Mouse (Mus musculus) neural tube, embryonic 11.5 days (tissue): Measurements from ENCODE around the gene Zmym6. TPM values are rescaled to one million over a fixed set of nuclear protein-coding genes. Genes with fewer than 3 reads are reported as not detected.

Experiments used
- ATAC-seq: fragments of 200-750 bp; cut with Nextera tagmentation; 2 replicates; pipeline ENCODE4 v1.8.0; 2017; ENCODE audit warnings: moderate number of reproducible peaks, mild to moderate bottlenecking, moderate TSS enrichment, moderate library complexity; ENCODE audit not compliant: insufficient read depth, low FRiP score, low TSS enrichment
- DNase-seq: peaks from one replicate; pipeline ENCODE4 v3.0.0-alpha.2; 2015; ENCODE audit warnings: low spot score
- H3K27ac ChIP-seq: fragments of 300-500 bp; sonication (generic); 2 replicates; pipeline ENCODE4 v1.5.1; 2014; ENCODE audit warnings: low read depth, mild to moderate bottlenecking, low read length
- H3K27me3 ChIP-seq: fragments of 300-500 bp; sonication (generic); 2 replicates; pipeline ENCODE4 v1.6.1; 2014; ENCODE audit warnings: mild to moderate bottlenecking, low read length, mixed read lengths; ENCODE audit not compliant: control insufficient read depth, insufficient read depth
- H3K36me3 ChIP-seq: fragments of 300-500 bp; sonication (generic); 2 replicates; pipeline ENCODE4 v1.6.1; 2014; ENCODE audit warnings: mild to moderate bottlenecking, low read length, moderate library complexity, mixed read lengths; ENCODE audit not compliant: control insufficient read depth, insufficient read depth
- H3K4me1 ChIP-seq: fragments of 300-500 bp; sonication (generic); 2 replicates; pipeline ENCODE4 v1.6.1; 2014; ENCODE audit warnings: low read length, mixed read lengths; ENCODE audit not compliant: control insufficient read depth, insufficient read depth
- H3K4me2 ChIP-seq: fragments of 300-500 bp; sonication (generic); 2 replicates; pipeline ENCODE4 v1.6.1; 2014; ENCODE audit warnings: low read depth, mild to moderate bottlenecking, moderate library complexity
- H3K4me3 ChIP-seq: fragments of 300-500 bp; sonication (generic); 2 replicates; pipeline ENCODE4 v1.5.1; 2014; ENCODE audit warnings: low read depth, low read length
- H3K9ac ChIP-seq: fragments of 300-500 bp; sonication (generic); 2 replicates; pipeline ENCODE4 v1.6.1; 2014; ENCODE audit warnings: mild to moderate bottlenecking, low read length
- H3K9me3 ChIP-seq: fragments of 300-500 bp; sonication (generic); 2 replicates; pipeline ENCODE4 v1.6.1; 2016; ENCODE audit warnings: low read length; ENCODE audit not compliant: control insufficient read depth
- WGBS: fragments of 180-500 bp; shearing (Covaris S2); extraction: QIAGEN DNeasy Blood & Tissue Kit; methylation state at CpG from one replicate; pipeline ENCODE4 v1.1.7; 2014; 5-methylcytosine and 5-hydroxymethylcytosine counted together
- polyA plus RNA-seq: library from polyadenylated mRNA; unstranded; fragments of >200 nt; fragmentation: Nextera tagmentation; extraction: Ambion mirVana; gene quantifications from 2 replicates; pipeline ENCODE4 v1.2.1, GENCODE M21; 2014

Zmym6 gene
- polyA plus RNA-seq, 1 experiment from 2014 or later, result 30.0 TPM

DNA sequence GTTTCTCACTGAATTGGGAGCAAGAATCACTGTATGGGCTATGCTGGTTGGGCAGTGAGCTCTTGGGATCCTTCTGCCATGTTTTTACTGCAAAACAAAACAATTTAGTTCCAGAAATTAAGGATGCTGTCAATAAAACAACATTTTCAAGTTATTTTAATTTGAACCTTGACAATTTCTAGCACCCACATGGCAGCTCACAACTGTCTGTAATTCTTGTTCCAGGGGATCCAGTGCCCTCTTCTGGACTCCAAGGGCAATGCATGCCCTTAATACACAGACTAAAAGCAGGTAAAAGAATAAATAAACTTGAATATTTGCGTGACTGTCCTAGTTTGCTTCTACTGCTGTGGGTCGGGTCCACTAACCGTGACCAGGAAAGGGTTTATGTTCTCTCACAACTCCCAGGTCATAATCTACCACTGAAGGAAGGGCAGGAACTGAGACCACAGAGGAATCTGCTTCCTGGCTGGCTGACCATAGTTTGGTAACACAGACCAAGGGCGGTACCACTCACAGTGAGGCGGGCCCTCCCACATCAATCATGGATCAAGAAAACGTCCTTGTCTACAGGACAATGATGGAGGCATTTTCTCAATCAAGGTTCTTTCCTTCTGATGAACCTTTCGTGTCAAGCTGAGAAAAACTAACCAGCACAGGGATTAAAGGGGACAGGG lies 22.5 kb upstream of the Zmym6 start:
- Histone ChIP-seq H3K4me3 (no peak overlapping the region), H3K4me1 (no peaks in the 10 kb centered on the region), H3K9ac (no peak overlapping the region), H3K27ac (no peak overlapping the region), H3K27me3 (no peaks in the 10 kb centered on the region), H3K4me2 (no peak overlapping the region), H3K36me3 (peaks cover 5% of the 10 kb centered on the region; the same call in 1 of the 2 replicates), H3K9me3 (no peaks in the 10 kb centered on the region)
- 88% methylated on average over 7 of the region's 7 CpGs for WGBS
- DNase-seq (no peak), ATAC-seq (no peak)

DNA sequence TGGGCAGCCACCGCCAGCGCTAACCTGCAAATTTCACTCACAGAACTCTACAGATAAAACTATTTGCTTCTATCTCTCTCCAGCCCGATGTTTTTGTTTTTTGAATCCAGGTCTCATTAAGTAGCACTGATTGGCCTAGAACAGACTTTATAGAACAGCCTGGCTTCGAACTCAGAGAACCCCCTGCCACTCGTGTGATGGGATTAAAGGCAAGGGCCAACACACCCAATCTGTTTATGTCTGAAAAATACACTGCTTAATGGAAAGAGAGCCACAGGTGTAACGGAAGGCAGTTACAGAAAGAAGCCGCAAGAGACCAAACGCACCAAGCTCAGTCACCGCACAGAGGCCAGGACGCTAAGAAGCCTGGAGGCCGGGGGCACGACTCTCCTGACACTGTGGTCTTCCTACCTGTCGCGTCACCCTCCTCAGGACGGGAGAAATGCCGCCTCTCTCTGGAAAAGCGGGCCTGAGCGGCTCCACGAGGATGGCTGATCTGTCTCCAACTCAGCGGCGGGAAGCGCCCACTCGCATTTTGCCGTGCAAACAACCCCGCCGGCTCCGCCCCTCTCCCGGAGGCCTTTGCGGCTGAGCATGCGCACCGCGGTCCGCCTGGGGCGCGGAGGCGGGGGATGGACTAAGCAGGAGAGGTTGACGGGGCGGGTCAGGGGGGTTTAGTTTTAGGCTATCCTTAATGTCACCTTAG lies 16.4 kb upstream of the Zmym6 start, which contains the start of gene Zmym1:
Gene Zmym1, minus strand, starts transcription at position 568 of the 706 bp plus-strand sequence.
- no peaks in the 10 kb centered on the region for H3K27me3 ChIP-seq
- DNase-seq, result peak; percentile 94
- H3K36me3 ChIP-seq, result peaks cover 5% of the 10 kb centered on the region; the same call in 1 of the 2 replicates
- peak within 1 kb of the TSS; percentile 89 for H3K4me3 ChIP-seq
- H3K9ac ChIP-seq, result peak within 1 kb of the TSS; percentile 82
- H3K9me3 ChIP-seq, result no peaks in the 10 kb centered on the region
- peak; percentile 50 for ATAC-seq
- WGBS, result under 1% methylated on average over 34 of the region's 38 CpGs
- 0 out of 2 replicates have a peak, but pooled peaks cover 5% of the 10 kb centered on the region for H3K4me1 ChIP-seq
- peak within 1 kb of the TSS; percentile 76 for H3K4me2 ChIP-seq
- H3K27ac ChIP-seq, result 0 out of 2 replicates have a peak within 1 kb of the TSS, but pooled peaks have one; percentile 53

DNA sequence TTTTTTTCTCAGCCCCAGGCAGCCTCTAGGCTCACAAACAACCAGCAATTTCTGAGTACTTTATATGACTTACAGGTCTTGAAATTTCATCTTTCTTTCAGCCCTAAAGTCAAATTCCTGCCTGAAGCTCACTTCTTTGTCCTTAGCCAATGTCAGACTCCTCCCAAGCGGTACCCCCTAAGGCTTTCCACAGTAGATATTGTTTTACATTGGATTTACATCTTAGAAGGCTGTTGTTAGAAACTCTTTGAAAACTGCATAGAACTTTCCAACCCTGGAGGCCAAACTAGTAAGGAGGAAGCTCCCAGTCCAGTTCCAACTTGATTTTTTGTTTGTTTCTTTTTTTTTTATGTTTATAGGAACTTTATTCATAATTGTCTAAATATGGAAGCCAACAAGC lies 13.1 kb upstream of the Zmym6 start:
- Histone ChIP-seq H3K36me3 (no peaks in the 10 kb centered on the region), H3K27me3 (no peaks in the 10 kb centered on the region), H3K27ac (no peak overlapping the region), H3K9me3 (no peaks in the 10 kb centered on the region), H3K4me2 (no peak overlapping the region), H3K4me3 (no peak overlapping the region), H3K4me1 (0 out of 2 replicates have a peak, but pooled peaks cover 5% of the 10 kb centered on the region), H3K9ac (no peak overlapping the region)
- no peak for DNase-seq
- 47% methylated on average over 1 of the region's 1 CpGs for WGBS
- ATAC-seq, result no peak

DNA sequence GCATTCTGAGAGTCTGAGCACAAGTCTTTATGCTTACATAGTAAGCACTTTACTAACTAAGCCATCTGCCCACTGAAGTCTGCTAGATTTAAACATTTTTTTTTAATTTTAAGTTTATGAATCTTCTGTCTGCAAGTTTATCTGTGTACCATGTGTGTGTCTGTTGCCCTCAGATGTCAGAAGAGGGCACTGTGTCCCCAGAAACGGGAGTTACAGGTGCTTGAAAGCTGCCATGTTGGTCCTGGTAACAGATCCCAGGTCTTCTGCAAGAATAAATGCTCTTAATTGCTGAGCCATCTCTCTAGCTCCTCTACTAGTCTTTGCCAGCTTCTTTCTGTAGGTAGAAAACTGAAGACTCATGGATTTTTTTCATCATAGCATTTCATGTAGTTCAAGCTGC lies 2.3 kb upstream of the Zmym6 start:
- WGBS, result 57% methylated on average over 1 of the region's 1 CpGs
- no peak overlapping the region for H3K27ac ChIP-seq
- H3K27me3 ChIP-seq, result no peaks in the 10 kb centered on the region
- H3K36me3 ChIP-seq, result no peaks in the 10 kb centered on the region
- ATAC-seq, result no peak
- no peak overlapping the region for H3K4me3 ChIP-seq
- DNase-seq, result no peak
- H3K9me3 ChIP-seq, result no peaks in the 10 kb centered on the region
- H3K9ac ChIP-seq, result no peak overlapping the region
- H3K4me1 ChIP-seq, result peaks cover 3% of the 10 kb centered on the region; the same call in 1 of the 2 replicates
- no peak overlapping the region for H3K4me2 ChIP-seq

DNA sequence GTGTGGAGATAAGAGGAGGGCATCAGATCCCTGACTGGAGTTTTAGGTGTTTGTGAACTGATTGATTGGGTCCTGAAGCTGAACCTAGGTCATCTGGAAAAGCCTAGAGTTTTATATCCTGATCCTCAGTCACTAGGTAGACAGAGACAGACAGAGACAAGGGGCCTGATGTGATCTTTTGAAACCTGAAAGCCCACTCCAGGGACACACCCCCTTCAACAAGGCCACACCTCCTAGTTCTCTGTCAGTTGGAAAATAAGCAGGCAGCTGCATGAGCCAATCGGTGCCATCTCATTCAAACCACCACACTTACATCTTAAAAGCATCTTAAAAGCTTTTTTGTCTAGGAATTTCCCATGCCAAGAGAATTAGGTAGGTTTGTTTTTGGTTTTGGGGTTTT lies 3.6 kb downstream of the Zmym6 start:
- Histone ChIP-seq H3K4me1 (peaks cover 3% of the 10 kb centered on the region; the same call in 1 of the 2 replicates), H3K4me2 (no peak overlapping the region), H3K27ac (no peak overlapping the region), H3K36me3 (no peaks in the 10 kb centered on the region), H3K4me3 (no peak overlapping the region), H3K9me3 (no peaks in the 10 kb centered on the region), H3K27me3 (no peaks in the 10 kb centered on the region), H3K9ac (no peak overlapping the region)
- WGBS, result 38% methylated on average over 1 of the region's 1 CpGs
- no peak for DNase-seq
- ATAC-seq, result no peak

DNA sequence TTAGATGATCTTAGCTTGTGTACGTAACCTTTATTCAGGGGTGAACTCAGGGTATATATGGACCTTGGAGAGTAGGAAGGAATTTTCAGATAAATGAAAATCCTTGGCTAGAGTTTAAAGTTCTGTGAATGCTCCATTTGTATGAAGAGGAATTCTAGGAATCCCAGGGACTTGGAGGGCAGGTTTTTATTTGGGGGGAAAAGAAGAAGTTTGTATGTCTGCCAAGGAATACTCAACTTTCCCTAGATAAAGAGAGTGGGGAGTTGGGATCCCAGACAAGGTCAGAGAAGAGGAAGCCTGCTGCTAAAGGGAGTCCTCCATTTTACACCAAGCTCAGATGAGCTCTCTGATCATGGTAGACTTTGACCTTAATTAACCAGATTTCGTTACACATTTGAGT lies 5.9 kb downstream of the Zmym6 start:
- H3K4me2 ChIP-seq, result no peak overlapping the region
- DNase-seq (no peak), ATAC-seq (no peak)
- H3K9me3 ChIP-seq, result no peaks in the 10 kb centered on the region
- H3K36me3 ChIP-seq, result no peaks in the 10 kb centered on the region
- 94% methylated on average over 2 of the region's 2 CpGs for WGBS
- H3K27ac ChIP-seq, result no peak overlapping the region
- H3K4me3 ChIP-seq, result no peak overlapping the region
- no peaks in the 10 kb centered on the region for H3K4me1 ChIP-seq
- no peak overlapping the region for H3K9ac ChIP-seq
- H3K27me3 ChIP-seq, result no peaks in the 10 kb centered on the region

DNA sequence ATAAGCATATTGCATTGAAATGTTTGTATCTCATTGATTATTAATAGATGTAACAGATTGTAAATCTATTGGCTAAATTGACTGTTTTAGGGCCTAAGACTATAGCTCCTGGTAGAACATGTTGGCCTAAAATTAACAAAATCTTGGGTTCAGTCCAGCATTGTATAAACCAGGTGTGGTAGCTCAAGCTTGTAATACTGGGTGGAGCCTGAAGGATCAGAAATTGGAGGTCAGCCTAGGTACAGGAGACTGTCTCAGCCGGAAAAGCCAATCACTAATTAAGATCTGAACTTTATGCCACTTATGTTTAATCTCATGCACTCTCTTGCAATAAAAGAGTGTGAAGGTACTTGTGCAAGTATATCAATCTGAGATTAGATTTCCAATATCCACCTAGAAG lies 8.6 kb downstream of the Zmym6 start:
- Histone ChIP-seq H3K4me2 (no peak overlapping the region), H3K4me3 (no peak overlapping the region), H3K9ac (no peak overlapping the region), H3K27me3 (no peaks in the 10 kb centered on the region), H3K36me3 (no peaks in the 10 kb centered on the region), H3K9me3 (no peaks in the 10 kb centered on the region), H3K27ac (no peak overlapping the region), H3K4me1 (no peaks in the 10 kb centered on the region)
- ATAC-seq, result no peak
- 81% methylated on average over 1 of the region's 1 CpGs for WGBS
- DNase-seq, result no peak

DNA sequence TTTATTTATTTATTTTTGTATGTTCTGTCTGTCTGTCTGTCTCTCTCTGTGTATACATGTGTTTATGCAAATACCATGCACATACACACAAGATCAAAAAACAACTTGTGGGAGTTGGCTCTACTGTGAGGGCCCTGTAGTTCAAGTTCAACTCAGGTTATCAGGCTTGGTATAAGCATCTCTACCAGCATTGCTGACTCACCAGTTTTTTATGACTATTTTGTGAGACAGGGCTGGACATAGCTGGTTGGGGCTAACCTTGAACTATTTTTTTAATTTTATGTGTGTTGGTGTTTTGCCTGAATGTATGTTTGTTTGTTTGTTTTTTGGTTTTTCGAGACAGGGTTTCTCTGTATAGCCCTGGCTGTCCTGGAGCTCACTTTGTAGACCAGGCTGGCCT lies 14.0 kb downstream of the Zmym6 start:
- Histone ChIP-seq H3K4me2 (no peak overlapping the region), H3K36me3 (no peaks in the 10 kb centered on the region)

DNA sequence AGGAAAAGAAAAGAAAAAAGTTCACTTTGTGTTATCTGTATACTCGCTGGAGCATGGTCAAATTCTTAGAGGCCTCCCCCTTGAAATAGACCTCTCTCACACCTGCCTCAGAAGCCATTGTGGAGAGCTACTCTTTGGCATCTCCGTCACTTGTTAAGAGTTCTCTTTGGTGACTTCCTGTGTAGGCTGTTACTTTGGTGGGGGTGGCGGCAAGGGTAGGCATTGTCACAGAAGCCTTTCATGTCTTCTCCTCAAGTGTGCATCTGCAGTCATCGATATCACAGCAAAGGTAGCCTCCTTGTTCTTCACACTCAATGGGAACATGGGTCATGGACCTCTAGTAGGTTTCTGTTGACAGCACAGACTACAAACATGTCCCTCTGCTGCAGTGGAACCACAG lies 17.9 kb downstream of the Zmym6 start:
- no peaks in the 10 kb centered on the region for H3K9me3 ChIP-seq
- H3K4me2 ChIP-seq, result no peak overlapping the region
- ATAC-seq (no peak), DNase-seq (no peak)
- H3K27me3 ChIP-seq, result no peaks in the 10 kb centered on the region
- no peak overlapping the region for H3K9ac ChIP-seq
- no peaks in the 10 kb centered on the region; the same call in 1 of the 2 replicates for H3K36me3 ChIP-seq
- H3K4me1 ChIP-seq, result no peaks in the 10 kb centered on the region
- no peak overlapping the region for H3K4me3 ChIP-seq
- H3K27ac ChIP-seq, result no peak overlapping the region
- WGBS, result 91% methylated on average over 4 of the region's 4 CpGs

More for the DNA sequence above, 14.0 kb downstream of the Zmym6 start:
- Histone ChIP-seq H3K4me1 (no peaks in the 10 kb centered on the region), H3K9ac (no peak overlapping the region), H3K27ac (no peak overlapping the region), H3K9me3 (no peaks in the 10 kb centered on the region), H3K27me3 (no peaks in the 10 kb centered on the region), H3K4me3 (no peak overlapping the region)
- ATAC-seq, result no peak
- no peak for DNase-seq
- 86% methylated on average over 1 of the region's 1 CpGs for WGBS
